Mouse (Mus musculus): ENCODE data around the gene Sqor.

The Sqor gene

GRCm38 (mm10) chr2:122784701-122785100, 19.7 kb downstream of the Sqor start:
- DNase-seq (ENCODE audit: low spot score in 2 of 2): no peak

DNA sequence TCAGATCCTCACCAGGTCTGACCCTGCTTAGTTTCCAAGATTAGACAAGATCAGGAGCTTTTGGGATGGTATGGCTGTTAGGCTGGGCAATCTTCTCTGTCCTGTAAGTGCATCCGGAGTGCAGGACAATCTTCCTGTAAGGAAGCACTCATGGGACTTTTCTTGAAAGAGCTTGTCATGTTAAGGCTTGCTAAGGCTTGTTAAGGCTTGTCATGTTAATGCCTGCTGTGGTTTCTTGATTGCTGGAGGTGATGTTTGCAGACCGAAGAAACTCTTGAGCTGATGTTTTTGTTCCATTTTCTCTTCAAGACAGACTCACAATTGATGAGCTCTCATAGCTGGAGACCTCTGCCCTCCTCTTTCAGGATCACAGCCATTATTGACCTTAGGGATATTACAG, 21.1 kb downstream of the Sqor start:
- DNase-seq (ENCODE audit: low spot score in 2 of 2): no peak

- DNase-seq (ENCODE audit: low spot score in 2 of 2): no peak
Measured at GRCm38 (mm10) chr2:122789311-122789710, 24.3 kb downstream of the Sqor start.

DNA sequence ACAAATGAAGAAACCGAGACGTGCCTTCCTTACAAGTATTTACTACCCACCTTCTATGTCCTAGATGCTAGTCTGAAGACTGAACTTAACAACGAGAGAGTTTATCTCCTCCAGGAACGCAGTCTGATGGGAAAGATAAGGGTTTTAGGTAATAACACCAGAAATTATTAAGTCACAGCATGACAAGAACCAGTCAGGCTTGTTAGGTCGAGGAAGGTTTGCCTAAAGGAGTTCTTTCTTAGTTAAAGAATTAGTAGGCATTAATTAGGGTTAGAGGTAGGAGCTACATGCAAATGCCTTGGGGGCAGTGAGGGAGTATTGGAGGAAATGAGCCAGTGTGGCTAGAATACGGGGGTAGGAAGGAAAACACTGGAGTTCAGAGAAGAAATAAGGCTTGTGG, 24.7 kb downstream of the Sqor start:
- DNase-seq (ENCODE audit: low spot score in 2 of 2): no peak

GRCm38 (mm10) chr2:122804392-122804791, 39.4 kb downstream of the Sqor start:
- no peak for DNase-seq (ENCODE audit: low spot score in 2 of 2)

DNA sequence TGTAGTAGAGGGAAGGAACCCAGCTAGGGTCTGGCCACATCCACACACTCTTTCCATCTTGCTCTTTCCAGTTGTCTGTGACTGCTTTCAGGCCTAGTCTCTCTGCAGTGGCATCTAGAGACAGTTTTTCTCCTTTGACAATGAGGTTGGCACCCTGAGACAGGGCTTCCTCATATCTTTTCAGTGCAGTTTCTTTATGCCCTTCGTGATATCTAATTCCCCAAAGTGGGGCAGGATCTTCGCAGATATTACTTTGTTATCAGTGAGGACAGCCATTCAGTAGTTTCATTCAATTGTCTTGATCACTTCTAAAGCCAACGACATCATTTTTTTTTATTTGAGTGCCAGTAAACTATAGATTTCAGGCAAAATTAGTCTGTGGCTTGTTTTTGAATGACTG, 41.0 kb downstream of the Sqor start:
- no peak for DNase-seq (ENCODE audit: low spot score in 2 of 2)

- no peak for DNase-seq (ENCODE audit: low spot score in 2 of 2)
Measured at GRCm38 (mm10) chr2:122809027-122809426, 44.0 kb downstream of the Sqor start.

GRCm38 (mm10) chr2:122816986-122817385, 51.9 kb downstream of the Sqor start:
- no peak for DNase-seq (ENCODE audit: low spot score in 2 of 2)

GRCm38 (mm10) chr2:122821246-122821645, 56.2 kb downstream of the Sqor start:
- DNase-seq (ENCODE audit: low spot score in 2 of 2): no peak

GRCm38 (mm10) chr2:122825406-122826236, 60.6 kb downstream of the Sqor start:
- peak; percentile 42 to 69 for DNase-seq (ENCODE audit: low spot score in 2 of 2)

- no peak for DNase-seq (ENCODE audit: low spot score in 2 of 2)
Measured at GRCm38 (mm10) chr2:122826302-122826701, 61.3 kb downstream of the Sqor start.

DNA sequence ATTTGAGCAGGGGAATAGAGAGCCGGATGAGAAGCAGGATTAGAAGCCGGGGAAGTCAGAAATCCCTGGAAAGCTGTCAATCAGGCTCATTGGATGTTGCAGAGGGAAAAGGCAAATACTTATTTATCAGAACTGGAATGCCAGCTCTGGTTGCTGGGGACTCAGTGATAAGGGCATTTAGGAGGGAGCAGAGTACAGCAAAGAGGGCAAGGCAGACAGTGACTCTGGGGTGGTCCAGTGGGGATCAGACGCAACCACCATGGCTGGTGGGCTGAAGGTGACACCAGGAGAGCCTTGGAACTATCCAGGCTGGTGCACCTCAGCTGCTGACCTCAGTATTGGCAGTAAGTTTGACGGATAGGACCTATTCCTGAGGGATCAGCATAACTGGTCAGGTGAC, 89.6 kb downstream of the Sqor start:
- no peak for DNase-seq (ENCODE audit: low spot score in 2 of 2)

DNA sequence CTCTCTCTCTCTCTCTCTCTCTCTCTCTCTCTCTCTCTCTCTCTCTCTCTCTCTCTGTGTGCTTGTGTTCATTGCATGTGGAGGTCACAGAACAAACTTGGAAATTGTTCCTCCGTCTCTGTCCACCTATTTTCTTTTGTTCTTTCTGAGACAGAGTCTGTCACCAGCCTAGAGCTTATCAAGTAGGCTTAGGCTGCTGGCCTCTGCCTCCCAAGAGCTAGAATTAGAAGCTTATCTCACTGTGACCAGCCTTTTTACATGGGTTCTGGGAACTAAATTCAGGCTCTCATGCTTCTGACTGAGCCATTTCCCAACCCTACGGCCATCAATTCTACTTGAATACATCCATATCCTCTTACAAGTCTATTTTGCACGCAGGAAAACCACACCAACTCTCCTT, 90.3 kb downstream of the Sqor start:
- DNase-seq (ENCODE audit: low spot score in 2 of 2): no peak
